Mouse (Mus musculus): ENCODE measurements around the gene Astn1. TPM values are rescaled to one million over a fixed set of nuclear protein-coding genes. Genes with fewer than 3 reads are reported as not detected.

Gene Astn1
- polyA plus RNA-seq, 1 experiment from 2014 or later, result 42.3 TPM

- Histone ChIP-seq H3K27me3 (replicated peaks; ENCODE audit: control insufficient read depth, insufficient read depth, low read length) (no peaks in the 10 kb centered on the region), H3K9me3 (ENCODE audit: control insufficient read depth, low read length) (no peaks in the 10 kb centered on the region), H3K4me3 (replicated peaks; ENCODE audit: low read length) (peak overlapping the region; percentile 83), H3K36me3 (ENCODE audit: control insufficient read depth, insufficient read depth) (peaks cover 2% of the 10 kb centered on the region; the same call in 1 of the 2 replicates), H3K9ac (replicated peaks; ENCODE audit: low read depth, low read length) (peak overlapping the region; percentile 95), H3K4me2 (ENCODE audit: low read length) (peak overlapping the region; percentile 83), H3K4me1 (replicated peaks; ENCODE audit: control insufficient read depth, insufficient read depth, low read length) (peaks cover 34% of the 10 kb centered on the region), H3K27ac (ENCODE audit: low read length) (peak overlapping the region; percentile 97)
- ATAC-seq, result peak; percentile 81
- WGBS, result under 1% methylated on average over 31 of the region's 37 CpGs
Measured at GRCm38 (mm10) chr1:158362292-158363101, 424 bp downstream of the Astn1 start.

- Histone ChIP-seq H3K4me2 (ENCODE audit: low read length) (peak overlapping the region; percentile 83), H3K4me3 (replicated peaks; ENCODE audit: low read length) (peak overlapping the region; percentile 83), H3K9ac (replicated peaks; ENCODE audit: low read depth, low read length) (peak overlapping the region; percentile 16), H3K27me3 (replicated peaks; ENCODE audit: control insufficient read depth, insufficient read depth, low read length) (no peaks in the 10 kb centered on the region), H3K4me1 (replicated peaks; ENCODE audit: control insufficient read depth, insufficient read depth, low read length) (peaks cover 34% of the 10 kb centered on the region), H3K27ac (ENCODE audit: low read length) (no peak overlapping the region), H3K9me3 (ENCODE audit: control insufficient read depth, low read length) (no peaks in the 10 kb centered on the region), H3K36me3 (ENCODE audit: control insufficient read depth, insufficient read depth) (peaks cover 2% of the 10 kb centered on the region)
- peak; percentile 55 for ATAC-seq
- WGBS, result 6% methylated on average over 1 of the region's 1 CpGs
Measured at GRCm38 (mm10) chr1:158364461-158364860, 2.4 kb downstream of the Astn1 start.

- Histone ChIP-seq H3K4me3 (replicated peaks; ENCODE audit: low read length) (no peak overlapping the region), H3K9ac (replicated peaks; ENCODE audit: low read depth, low read length) (no peak overlapping the region), H3K27ac (ENCODE audit: low read length) (no peak overlapping the region), H3K4me2 (ENCODE audit: low read length) (no peak overlapping the region), H3K36me3 (ENCODE audit: control insufficient read depth, insufficient read depth) (peaks cover 2% of the 10 kb centered on the region; the same call in 1 of the 2 replicates), H3K27me3 (replicated peaks; ENCODE audit: control insufficient read depth, insufficient read depth, low read length) (no peaks in the 10 kb centered on the region), H3K4me1 (replicated peaks; ENCODE audit: control insufficient read depth, insufficient read depth, low read length) (no peaks in the 10 kb centered on the region), H3K9me3 (ENCODE audit: control insufficient read depth, low read length) (no peaks in the 10 kb centered on the region)
- 85% methylated on average over 6 of the region's 6 CpGs for WGBS
- no peak for ATAC-seq
Measured at GRCm38 (mm10) chr1:158382277-158382676, 20.2 kb downstream of the Astn1 start.

GRCm38 (mm10) chr1:158383210-158383609 lies 21.1 kb downstream of the Astn1 start:
- Histone ChIP-seq H3K4me2 (ENCODE audit: low read length) (no peak overlapping the region), H3K27ac (ENCODE audit: low read length) (no peak overlapping the region), H3K9ac (replicated peaks; ENCODE audit: low read depth, low read length) (no peak overlapping the region), H3K4me1 (replicated peaks; ENCODE audit: control insufficient read depth, insufficient read depth, low read length) (no peaks in the 10 kb centered on the region), H3K27me3 (replicated peaks; ENCODE audit: control insufficient read depth, insufficient read depth, low read length) (no peaks in the 10 kb centered on the region), H3K9me3 (ENCODE audit: control insufficient read depth, low read length) (no peaks in the 10 kb centered on the region), H3K36me3 (ENCODE audit: control insufficient read depth, insufficient read depth) (peaks cover 2% of the 10 kb centered on the region; the same call in 1 of the 2 replicates), H3K4me3 (replicated peaks; ENCODE audit: low read length) (no peak overlapping the region)
- WGBS, result 95% methylated on average over 3 of the region's 3 CpGs
- ATAC-seq, result no peak

- Histone ChIP-seq H3K4me1 (replicated peaks; ENCODE audit: control insufficient read depth, insufficient read depth, low read length) (no peaks in the 10 kb centered on the region), H3K4me2 (ENCODE audit: low read length) (no peak overlapping the region), H3K36me3 (ENCODE audit: control insufficient read depth, insufficient read depth) (no peaks in the 10 kb centered on the region), H3K27me3 (replicated peaks; ENCODE audit: control insufficient read depth, insufficient read depth, low read length) (no peaks in the 10 kb centered on the region), H3K27ac (ENCODE audit: low read length) (no peak overlapping the region), H3K9me3 (ENCODE audit: control insufficient read depth, low read length) (no peaks in the 10 kb centered on the region), H3K9ac (replicated peaks; ENCODE audit: low read depth, low read length) (no peak overlapping the region), H3K4me3 (replicated peaks; ENCODE audit: low read length) (no peak overlapping the region)
- WGBS, result 99% methylated on average over 2 of the region's 2 CpGs
- ATAC-seq, result no peak
Measured at GRCm38 (mm10) chr1:158385311-158385710, 23.2 kb downstream of the Astn1 start.

GRCm38 (mm10) chr1:158386781-158387180 lies 24.7 kb downstream of the Astn1 start:
- H3K9ac ChIP-seq (replicated peaks; ENCODE audit: low read depth, low read length), result no peak overlapping the region
- no peaks in the 10 kb centered on the region for H3K27me3 ChIP-seq (replicated peaks; ENCODE audit: control insufficient read depth, insufficient read depth, low read length)
- WGBS, result 20% methylated on average over 3 of the region's 3 CpGs
- no peaks in the 10 kb centered on the region for H3K36me3 ChIP-seq (ENCODE audit: control insufficient read depth, insufficient read depth)
- H3K4me1 ChIP-seq (replicated peaks; ENCODE audit: control insufficient read depth, insufficient read depth, low read length), result no peaks in the 10 kb centered on the region
- no peak overlapping the region for H3K27ac ChIP-seq (ENCODE audit: low read length)
- no peak overlapping the region for H3K4me3 ChIP-seq (replicated peaks; ENCODE audit: low read length)
- no peak overlapping the region for H3K4me2 ChIP-seq (ENCODE audit: low read length)
- H3K9me3 ChIP-seq (ENCODE audit: control insufficient read depth, low read length), result no peaks in the 10 kb centered on the region
- no peak for ATAC-seq

- H3K27me3 ChIP-seq (replicated peaks; ENCODE audit: control insufficient read depth, insufficient read depth, low read length), result no peaks in the 10 kb centered on the region
- WGBS, result 96% methylated on average over 4 of the region's 4 CpGs
- no peak overlapping the region for H3K4me3 ChIP-seq (replicated peaks; ENCODE audit: low read length)
- H3K4me1 ChIP-seq (replicated peaks; ENCODE audit: control insufficient read depth, insufficient read depth, low read length), result no peaks in the 10 kb centered on the region; the same call in 1 of the 2 replicates
- H3K36me3 ChIP-seq (ENCODE audit: control insufficient read depth, insufficient read depth), result no peaks in the 10 kb centered on the region
- no peaks in the 10 kb centered on the region for H3K9me3 ChIP-seq (ENCODE audit: control insufficient read depth, low read length)
- no peak overlapping the region for H3K9ac ChIP-seq (replicated peaks; ENCODE audit: low read depth, low read length)
- H3K27ac ChIP-seq (ENCODE audit: low read length), result no peak overlapping the region
- no peak for ATAC-seq
- H3K4me2 ChIP-seq (ENCODE audit: low read length), result no peak overlapping the region
Measured at GRCm38 (mm10) chr1:158388995-158389394, 26.9 kb downstream of the Astn1 start.

- no peaks in the 10 kb centered on the region for H3K36me3 ChIP-seq (ENCODE audit: control insufficient read depth, insufficient read depth)
- no peaks in the 10 kb centered on the region for H3K9me3 ChIP-seq (ENCODE audit: control insufficient read depth, low read length)
- ATAC-seq, result no peak
- no peak overlapping the region for H3K4me2 ChIP-seq (ENCODE audit: low read length)
- no peak overlapping the region for H3K9ac ChIP-seq (replicated peaks; ENCODE audit: low read depth, low read length)
- no peaks in the 10 kb centered on the region for H3K27me3 ChIP-seq (replicated peaks; ENCODE audit: control insufficient read depth, insufficient read depth, low read length)
- H3K27ac ChIP-seq (ENCODE audit: low read length), result no peak overlapping the region
- 49% methylated on average over 4 of the region's 4 CpGs for WGBS
- H3K4me1 ChIP-seq (replicated peaks; ENCODE audit: control insufficient read depth, insufficient read depth, low read length), result no peaks in the 10 kb centered on the region; the same call in 1 of the 2 replicates
- H3K4me3 ChIP-seq (replicated peaks; ENCODE audit: low read length), result no peak overlapping the region
Measured at GRCm38 (mm10) chr1:158390693-158391092, 28.6 kb downstream of the Astn1 start.

- 94% methylated on average over 2 of the region's 2 CpGs for WGBS
- no peak overlapping the region for H3K4me3 ChIP-seq (replicated peaks; ENCODE audit: low read length)
- H3K4me1 ChIP-seq (replicated peaks; ENCODE audit: control insufficient read depth, insufficient read depth, low read length), result peaks cover 7% of the 10 kb centered on the region; the same call in 1 of the 2 replicates
- H3K4me2 ChIP-seq (ENCODE audit: low read length), result no peak overlapping the region
- H3K9me3 ChIP-seq (ENCODE audit: control insufficient read depth, low read length), result no peaks in the 10 kb centered on the region
- ATAC-seq, result no peak
- no peaks in the 10 kb centered on the region for H3K36me3 ChIP-seq (ENCODE audit: control insufficient read depth, insufficient read depth)
- no peak overlapping the region for H3K27ac ChIP-seq (ENCODE audit: low read length)
- no peak overlapping the region for H3K9ac ChIP-seq (replicated peaks; ENCODE audit: low read depth, low read length)
- no peaks in the 10 kb centered on the region for H3K27me3 ChIP-seq (replicated peaks; ENCODE audit: control insufficient read depth, insufficient read depth, low read length)
Measured at GRCm38 (mm10) chr1:158397058-158397457, 35.0 kb downstream of the Astn1 start.

Data from forebrain, embryonic 16.5 days (tissue).